Mouse (Mus musculus) erythroblast, adult 5-6 weeks (primary cell): Measurements from ENCODE around the gene Nfia. TPM values are rescaled to one million over a fixed set of nuclear protein-coding genes. Genes with fewer than 3 reads are reported as not detected.
A peak's percentile ranks its signal among the peaks of the same experiment; 100 is the strongest.

Source experiments
- ATAC-seq: replicated peaks from 2 replicates; pipeline ENCODE4 v1.8.0; 2016; ENCODE audit warnings: moderate number of reproducible peaks, mild to moderate bottlenecking, moderate TSS enrichment, inconsistent platforms; ENCODE audit not compliant: poor library complexity, low FRiP score, severe bottlenecking
- total RNA-seq, 2 experiments: library from RNA; stranded (forward) in 1 of 2; stranded (reverse) in 1 of 2; fragments of 150-400 nt in 1 of 2; fragments of 200-764, 138-1000 nt in 1 of 2; gene quantifications; 2 replicates each; pipeline versions ENCODE4 v1.2.3 to v1.2.4; 2015 to 2017; ENCODE audit warnings: low replicate concordance in 2 of 2

Gene Nfia
- total RNA-seq, 2 experiments from 2014 or later: 4.7 to 21.3 TPM

GRCm38 (mm10) chr4:97780666-97781435 is 8.3 kb downstream of the Nfia start:
- no peak for ATAC-seq

GRCm38 (mm10) chr4:97782069-97782468 is 9.5 kb downstream of the Nfia start:
- peak; percentile 54; the same call in 1 of the 2 replicates for ATAC-seq

GRCm38 (mm10) chr4:97782497-97782896 is 10.0 kb downstream of the Nfia start:
- ATAC-seq: no peak

GRCm38 (mm10) chr4:97783073-97783879 is 10.7 kb downstream of the Nfia start:
- ATAC-seq: no peak

GRCm38 (mm10) chr4:97784236-97784635 is 11.7 kb downstream of the Nfia start:
- no peak for ATAC-seq

GRCm38 (mm10) chr4:97785547-97786271 is 13.2 kb downstream of the Nfia start:
- ATAC-seq: no peak

GRCm38 (mm10) chr4:97786571-97786970 is 14.0 kb downstream of the Nfia start:
- ATAC-seq: no peak

GRCm38 (mm10) chr4:97787515-97787914 is 15.0 kb downstream of the Nfia start:
- no peak for ATAC-seq

GRCm38 (mm10) chr4:97788537-97788936 is 16.0 kb downstream of the Nfia start:
- ATAC-seq: no peak

GRCm38 (mm10) chr4:97793931-97794330 is 21.4 kb downstream of the Nfia start:
- no peak for ATAC-seq

- no peak for ATAC-seq
Observed at GRCm38 (mm10) chr4:97794865-97795264, 22.3 kb downstream of the Nfia start.

GRCm38 (mm10) chr4:97795957-97796356 is 23.4 kb downstream of the Nfia start:
- no peak for ATAC-seq

- ATAC-seq: no peak
Observed at GRCm38 (mm10) chr4:97796505-97796904, 24.0 kb downstream of the Nfia start.

GRCm38 (mm10) chr4:97803791-97804190 is 31.3 kb downstream of the Nfia start:
- no peak for ATAC-seq

- no peak for ATAC-seq
Observed at GRCm38 (mm10) chr4:97804638-97805037, 32.1 kb downstream of the Nfia start.

GRCm38 (mm10) chr4:97805255-97805654 is 32.7 kb downstream of the Nfia start:
- no peak for ATAC-seq

- no peak for ATAC-seq
Observed at GRCm38 (mm10) chr4:97805896-97806808, 33.6 kb downstream of the Nfia start.

- ATAC-seq: no peak
Observed at GRCm38 (mm10) chr4:97806924-97807323, 34.4 kb downstream of the Nfia start.

GRCm38 (mm10) chr4:97808885-97809284 is 36.4 kb downstream of the Nfia start:
- ATAC-seq: no peak
